Mouse (Mus musculus): ENCODE results near the gene Gm13290. TPM values are rescaled to one million over a fixed set of nuclear protein-coding genes. Genes with fewer than 3 reads are reported as not detected.
"Not testable (repeated sequence)": the region's sequence is repeated elsewhere in the genome, so short reads cannot be mapped to it uniquely, and the experiment has no call there.

Gene Gm13290
- polyA plus RNA-seq, 1 experiment from 2014 or later: not detected

DNA sequence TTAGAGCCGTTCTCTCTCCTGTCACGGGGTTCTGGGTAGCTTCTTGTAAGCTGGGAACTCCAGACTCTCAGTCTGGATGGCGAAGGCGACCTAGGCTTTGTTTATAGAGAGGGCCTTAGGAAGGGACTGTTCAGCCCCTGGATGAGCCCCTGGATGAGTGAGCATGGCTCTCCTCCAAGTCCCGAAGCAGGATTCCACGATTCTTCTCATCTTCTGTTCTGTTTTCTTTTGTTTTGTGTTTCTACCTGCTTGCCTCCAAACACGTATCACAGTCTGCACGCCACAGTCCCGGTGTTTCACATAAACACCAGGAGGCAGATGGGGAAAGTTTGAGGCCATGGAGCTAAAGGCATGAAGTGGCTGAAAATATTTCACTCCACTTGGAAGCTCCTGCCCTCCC is 14.9 kb upstream of the Gm13290 start:
- ATAC-seq; H3K4me1 ChIP-seq; H3K27ac ChIP-seq; H3K4me3 ChIP-seq; H3K4me2 ChIP-seq; H3K9me3 ChIP-seq (replicated peaks); H3K9ac ChIP-seq; H3K27me3 ChIP-seq; H3K36me3 ChIP-seq (ENCODE audit: poor library complexity, severe bottlenecking): not testable (repeated sequence)
- 87% methylated on average over 9 of the region's 9 CpGs for WGBS

DNA sequence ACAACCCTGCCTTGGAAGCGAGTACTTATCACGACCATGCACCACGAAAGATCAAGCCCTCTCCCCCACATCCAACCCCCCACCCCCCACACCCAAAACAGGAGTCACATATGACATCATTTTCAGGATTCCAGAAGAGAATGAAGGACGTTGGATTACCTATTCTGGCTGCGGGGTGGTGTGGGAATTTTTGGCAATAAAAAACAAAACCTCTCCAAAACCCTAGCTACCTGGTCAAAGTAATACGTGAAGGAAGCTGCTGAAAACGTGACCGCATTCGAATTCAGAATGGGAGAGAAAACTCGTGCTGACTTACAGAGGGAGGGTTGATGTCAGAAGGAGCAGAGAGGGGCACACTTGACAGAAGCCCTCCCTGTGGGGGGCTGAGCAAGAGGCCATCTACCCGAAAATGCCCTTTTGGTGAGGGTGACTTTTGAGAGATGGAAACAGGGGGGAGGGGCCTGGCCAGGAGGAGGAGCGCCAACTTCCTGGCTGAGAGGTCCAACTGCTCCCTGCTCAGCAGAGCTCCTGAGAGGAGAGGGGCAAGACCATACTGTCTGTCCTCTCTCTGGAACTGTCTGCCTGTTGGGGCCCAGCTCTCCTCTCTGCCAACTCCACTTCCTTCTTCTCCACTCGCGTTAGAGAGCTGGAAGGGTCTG is 13.9 kb upstream of the Gm13290 start, which contains the start of gene Gm13283:
Gene Gm13283, plus strand, starts transcription at position 510 of the 659 bp plus-strand sequence.
- H3K4me2 ChIP-seq: peak within 1 kb of the TSS; percentile 69
- H3K4me1 ChIP-seq; H3K9me3 ChIP-seq (replicated peaks); ATAC-seq; H3K27ac ChIP-seq; H3K36me3 ChIP-seq (ENCODE audit: poor library complexity, severe bottlenecking); H3K27me3 ChIP-seq: not testable (repeated sequence)
- WGBS: 23% methylated on average over 11 of the region's 14 CpGs
- H3K9ac ChIP-seq: peak within 1 kb of the TSS; percentile 48; the same call in 1 of the 2 replicates
- peak within 1 kb of the TSS; percentile 40 for H3K4me3 ChIP-seq

DNA sequence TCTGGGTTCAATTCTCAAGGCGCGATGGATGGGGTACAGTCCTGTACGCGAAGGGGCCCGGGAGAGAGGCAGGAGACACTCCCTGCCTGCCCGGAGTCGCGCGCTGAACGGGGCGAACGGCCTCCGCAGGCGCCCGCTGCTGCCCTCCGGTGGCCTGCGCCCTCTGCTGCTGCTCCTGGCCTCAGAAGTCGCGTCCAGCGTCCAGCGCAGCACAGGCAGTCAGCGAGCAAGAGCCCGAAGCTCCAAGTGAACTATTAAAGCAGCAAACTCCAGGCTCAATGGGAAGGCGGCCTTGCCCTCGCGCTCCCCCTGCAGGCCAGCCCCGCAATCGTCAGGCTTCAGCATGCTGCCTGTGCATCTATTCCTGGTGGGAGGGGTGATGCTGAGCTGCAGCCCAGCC is 13.2 kb upstream of the Gm13290 start:
- Histone ChIP-seq H3K9ac (peak overlapping the region; percentile 48; the same call in 1 of the 2 replicates), H3K4me3 (peak overlapping the region; percentile 40), H3K4me2 (peak overlapping the region; percentile 69)
- under 1% methylated on average over 23 of the region's 28 CpGs for WGBS
- not testable (repeated sequence) for H3K27me3 ChIP-seq; H3K9me3 ChIP-seq (replicated peaks); H3K4me1 ChIP-seq; ATAC-seq; H3K36me3 ChIP-seq (ENCODE audit: poor library complexity, severe bottlenecking); H3K27ac ChIP-seq

DNA sequence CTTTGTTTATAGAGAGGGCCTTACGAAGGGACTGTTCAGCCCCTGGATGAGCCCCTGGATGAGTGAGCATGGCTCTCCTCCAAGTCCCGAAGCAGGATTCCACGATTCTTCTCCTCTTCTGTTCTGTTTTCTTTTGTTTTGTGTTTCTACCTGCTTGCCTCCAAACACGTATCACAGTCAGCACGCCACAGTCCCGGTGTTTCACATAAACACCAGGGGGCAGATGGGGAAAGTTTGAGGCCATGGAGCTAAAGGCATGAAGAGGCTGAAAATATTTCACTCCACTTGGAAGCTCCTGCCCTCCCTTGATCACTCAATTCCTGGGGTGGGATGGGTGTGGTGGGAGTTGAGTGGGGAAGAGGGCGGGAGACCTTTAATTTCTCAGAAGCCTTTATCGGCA is 11.9 kb upstream of the Gm13290 start:
- not testable (repeated sequence) for H3K4me3 ChIP-seq; H3K9ac ChIP-seq; H3K9me3 ChIP-seq (replicated peaks); H3K4me1 ChIP-seq; H3K27ac ChIP-seq; H3K27me3 ChIP-seq; H3K36me3 ChIP-seq (ENCODE audit: poor library complexity, severe bottlenecking); H3K4me2 ChIP-seq; ATAC-seq
- 67% methylated on average over 6 of the region's 8 CpGs for whole genome bisulfite sequencing

DNA sequence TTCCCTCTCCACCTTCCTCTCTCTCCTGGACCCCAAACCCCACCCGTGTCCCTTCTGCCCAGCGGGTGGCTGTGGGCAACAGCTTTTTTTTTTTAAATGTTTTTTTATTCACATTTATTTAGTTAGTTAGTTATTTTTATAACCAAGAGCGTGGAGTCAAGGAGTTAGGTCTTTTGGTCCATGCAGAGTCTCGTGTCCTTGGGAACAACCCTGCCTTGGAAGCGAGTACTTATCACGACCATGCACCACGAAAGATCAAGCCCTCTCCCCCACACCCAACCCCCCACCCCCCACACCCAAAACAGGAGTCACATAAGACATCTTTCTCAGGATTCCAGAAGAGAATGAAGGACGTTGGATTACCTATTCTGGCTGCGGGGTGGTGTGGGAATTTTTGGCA is 11.3 kb upstream of the Gm13290 start:
- not testable (repeated sequence) for H3K9ac ChIP-seq; H3K27ac ChIP-seq; H3K27me3 ChIP-seq; H3K4me1 ChIP-seq; ATAC-seq; H3K9me3 ChIP-seq (replicated peaks); H3K36me3 ChIP-seq (ENCODE audit: poor library complexity, severe bottlenecking); H3K4me2 ChIP-seq; H3K4me3 ChIP-seq
- 62% methylated on average over 9 of the region's 9 CpGs for WGBS

DNA sequence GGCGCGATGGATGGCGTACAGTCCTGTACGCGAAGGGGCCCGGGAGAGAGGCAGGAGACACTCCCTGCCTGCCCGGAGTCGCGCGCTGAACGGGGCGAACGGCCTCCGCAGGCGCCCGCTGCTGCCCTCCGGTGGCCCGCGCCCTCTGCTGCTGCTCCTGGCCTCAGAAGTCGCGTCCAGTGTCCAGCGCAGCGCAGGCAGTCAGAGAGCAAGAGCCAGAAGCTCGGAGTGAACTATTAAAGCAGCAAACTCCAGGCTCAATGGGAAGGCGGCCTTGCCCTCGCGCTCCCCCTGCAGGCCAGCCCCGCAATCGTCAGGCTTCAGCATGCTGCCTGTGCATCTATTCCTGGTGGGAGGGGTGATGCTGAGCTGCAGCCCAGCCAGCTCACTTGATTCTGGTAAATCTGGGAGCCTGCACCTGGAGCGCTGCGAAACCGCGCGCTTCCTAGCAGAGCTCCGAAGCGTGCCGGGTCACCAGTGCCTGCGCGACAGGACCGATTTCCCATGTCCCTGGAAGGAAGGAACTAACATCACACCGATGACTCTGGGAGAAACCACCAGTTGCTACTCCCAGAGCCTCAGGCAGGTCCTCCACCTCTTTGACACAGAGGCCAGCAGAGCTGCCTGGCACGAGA is 10.1 kb upstream of the Gm13290 start:
- Histone ChIP-seq H3K4me3 (peak overlapping the region; percentile 40), H3K4me2 (peak overlapping the region; percentile 63), H3K9ac (0 out of 2 replicates have a peak overlapping the region, but pooled peaks have one; percentile 51)
- H3K27me3 ChIP-seq; ATAC-seq; H3K4me1 ChIP-seq; H3K36me3 ChIP-seq (ENCODE audit: poor library complexity, severe bottlenecking); H3K9me3 ChIP-seq (replicated peaks); H3K27ac ChIP-seq: not testable (repeated sequence)
- 3% methylated on average over 25 of the region's 42 CpGs for WGBS

DNA sequence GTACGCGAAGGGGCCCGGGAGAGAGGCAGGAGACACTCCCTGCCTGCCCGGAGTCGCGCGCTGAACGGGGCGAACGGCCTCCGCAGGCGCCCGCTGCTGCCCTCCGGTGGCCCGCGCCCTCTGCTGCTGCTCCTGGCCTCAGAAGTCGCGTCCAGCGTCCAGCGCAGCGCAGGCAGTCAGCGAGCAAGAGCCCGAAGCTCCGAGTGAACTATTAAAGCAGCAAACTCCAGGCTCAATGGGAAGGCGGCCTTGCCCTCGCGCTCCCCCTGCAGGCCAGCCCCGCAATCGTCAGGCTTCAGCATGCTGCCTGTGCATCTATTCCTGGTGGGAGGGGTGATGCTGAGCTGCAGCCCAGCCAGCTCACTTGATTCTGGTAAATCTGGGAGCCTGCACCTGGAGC is 3.0 kb downstream of the Gm13290 start, which contains the start of gene Gm13289:
Gene Gm13289, plus strand, starts transcription at position 301 of the 400 bp plus-strand sequence.
- not testable (repeated sequence) for H3K4me1 ChIP-seq; H3K4me3 ChIP-seq; H3K27ac ChIP-seq; ATAC-seq; H3K9ac ChIP-seq; H3K36me3 ChIP-seq (ENCODE audit: poor library complexity, severe bottlenecking); H3K27me3 ChIP-seq; H3K4me2 ChIP-seq; H3K9me3 ChIP-seq (replicated peaks)
- WGBS: no CpG with 5 or more reads among the region's 29 CpGs

DNA sequence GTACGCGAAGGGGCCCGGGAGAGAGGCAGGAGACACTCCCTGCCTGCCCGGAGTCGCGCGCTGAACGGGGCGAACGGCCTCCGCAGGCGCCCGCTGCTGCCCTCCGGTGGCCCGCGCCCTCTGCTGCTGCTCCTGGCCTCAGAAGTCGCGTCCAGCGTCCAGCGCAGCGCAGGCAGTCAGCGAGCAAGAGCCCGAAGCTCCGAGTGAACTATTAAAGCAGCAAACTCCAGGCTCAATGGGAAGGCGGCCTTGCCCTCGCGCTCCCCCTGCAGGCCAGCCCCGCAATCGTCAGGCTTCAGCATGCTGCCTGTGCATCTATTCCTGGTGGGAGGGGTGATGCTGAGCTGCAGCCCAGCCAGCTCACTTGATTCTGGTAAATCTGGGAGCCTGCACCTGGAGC is 5.9 kb downstream of the Gm13290 start, which contains the start of gene Gm13272:
Gene Gm13272, plus strand, starts transcription at position 301 of the 400 bp plus-strand sequence.
- H3K9ac ChIP-seq; ATAC-seq; H3K4me1 ChIP-seq; H3K27ac ChIP-seq; H3K4me3 ChIP-seq; H3K36me3 ChIP-seq (ENCODE audit: poor library complexity, severe bottlenecking); H3K27me3 ChIP-seq; H3K9me3 ChIP-seq (replicated peaks); H3K4me2 ChIP-seq: not testable (repeated sequence)
- no CpG with 5 or more reads among the region's 29 CpGs for WGBS

DNA sequence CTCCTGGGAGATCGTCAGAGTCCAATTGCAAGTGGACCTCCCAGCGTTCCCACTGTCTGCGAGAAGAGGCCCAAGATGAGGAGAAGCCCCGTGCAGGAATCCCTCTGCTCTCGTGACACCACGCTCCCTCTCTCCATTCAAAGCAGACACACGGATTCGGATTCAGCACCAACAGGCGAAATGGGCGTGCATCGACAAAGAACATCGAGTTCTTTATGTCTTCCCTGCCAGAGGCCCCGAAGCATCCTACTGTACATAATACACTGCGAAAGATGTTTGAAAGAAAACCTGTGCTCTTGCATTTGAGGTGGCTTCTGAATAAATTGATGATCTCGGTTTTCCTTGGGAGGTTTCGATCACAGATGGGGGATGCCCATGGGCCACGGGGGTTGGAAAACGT is 6.7 kb downstream of the Gm13290 start:
- not testable (repeated sequence) for H3K4me1 ChIP-seq; H3K4me2 ChIP-seq; ATAC-seq; H3K9me3 ChIP-seq (replicated peaks); H3K9ac ChIP-seq; H3K4me3 ChIP-seq; H3K36me3 ChIP-seq (ENCODE audit: poor library complexity, severe bottlenecking); H3K27ac ChIP-seq; H3K27me3 ChIP-seq
- WGBS: 51% methylated on average over 15 of the region's 18 CpGs

DNA sequence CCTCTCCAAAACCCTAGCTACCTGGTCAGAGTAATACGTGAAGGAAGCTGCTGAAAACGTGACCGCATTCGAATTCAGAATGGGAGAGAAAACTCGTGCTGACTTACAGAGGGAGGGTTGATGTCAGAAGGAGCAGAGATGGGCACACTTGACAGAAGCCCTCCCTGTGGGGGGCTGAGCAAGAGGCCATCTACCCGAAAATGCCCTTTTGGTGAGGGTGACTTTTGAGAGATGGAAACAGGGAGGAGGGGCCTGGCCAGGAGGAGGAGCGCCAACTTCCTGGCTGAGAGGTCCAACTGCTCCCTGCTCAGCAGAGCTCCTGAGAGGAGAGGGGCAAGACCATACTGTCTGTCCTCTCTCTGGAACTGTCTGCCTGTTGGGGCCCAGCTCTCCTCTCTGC is 8.2 kb downstream of the Gm13290 start, which contains the start of gene Ifnz:
Gene Ifnz, plus strand, starts transcription at position 301 of the 400 bp plus-strand sequence.
- not testable (repeated sequence) for ATAC-seq; H3K27me3 ChIP-seq; H3K4me1 ChIP-seq; H3K9ac ChIP-seq; H3K9me3 ChIP-seq (replicated peaks); H3K4me3 ChIP-seq; H3K36me3 ChIP-seq (ENCODE audit: poor library complexity, severe bottlenecking); H3K27ac ChIP-seq
- H3K4me2 ChIP-seq: peak within 1 kb of the TSS; percentile 46
- WGBS: 26% methylated on average over 5 of the region's 7 CpGs

DNA sequence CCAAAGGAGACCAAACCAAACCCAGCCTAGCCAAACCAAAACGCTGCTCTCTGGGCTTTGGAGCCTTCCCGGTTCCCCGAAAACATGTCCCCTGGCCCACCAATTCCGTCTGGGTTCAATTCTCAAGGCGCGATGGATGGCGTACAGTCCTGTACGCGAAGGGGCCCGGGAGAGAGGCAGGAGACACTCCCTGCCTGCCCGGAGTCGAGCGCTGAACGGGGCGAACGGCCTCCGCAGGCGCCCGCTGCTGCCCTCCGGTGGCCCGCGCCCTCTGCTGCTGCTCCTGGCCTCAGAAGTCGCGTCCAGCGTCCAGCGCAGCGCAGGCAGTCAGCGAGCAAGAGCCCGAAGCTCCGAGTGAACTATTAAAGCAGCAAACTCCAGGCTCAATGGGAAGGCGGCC is 8.7 kb downstream of the Gm13290 start:
- H3K36me3 ChIP-seq (ENCODE audit: poor library complexity, severe bottlenecking); ATAC-seq; H3K4me1 ChIP-seq; H3K27me3 ChIP-seq; H3K4me3 ChIP-seq; H3K27ac ChIP-seq; H3K9ac ChIP-seq; H3K9me3 ChIP-seq (replicated peaks): not testable (repeated sequence)
- WGBS: 0% methylated on average over 5 of the region's 31 CpGs
- H3K4me2 ChIP-seq: peak overlapping the region; percentile 46

DNA sequence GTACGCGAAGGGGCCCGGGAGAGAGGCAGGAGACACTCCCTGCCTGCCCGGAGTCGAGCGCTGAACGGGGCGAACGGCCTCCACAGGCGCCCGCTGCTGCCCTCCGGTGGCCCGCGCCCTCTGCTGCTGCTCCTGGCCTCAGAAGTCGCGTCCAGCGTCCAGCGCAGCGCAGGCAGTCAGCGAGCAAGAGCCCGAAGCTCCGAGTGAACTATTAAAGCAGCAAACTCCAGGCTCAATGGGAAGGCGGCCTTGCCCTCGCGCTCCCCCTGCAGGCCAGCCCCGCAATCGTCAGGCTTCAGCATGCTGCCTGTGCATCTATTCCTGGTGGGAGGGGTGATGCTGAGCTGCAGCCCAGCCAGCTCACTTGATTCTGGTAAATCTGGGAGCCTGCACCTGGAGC is 11.8 kb downstream of the Gm13290 start, which contains the start of gene Gm13276:
Gene Gm13276, plus strand, starts transcription at position 301 of the 400 bp plus-strand sequence.
- H3K4me3 ChIP-seq; H3K4me2 ChIP-seq; H3K27me3 ChIP-seq; H3K9ac ChIP-seq; ATAC-seq; H3K4me1 ChIP-seq; H3K9me3 ChIP-seq (replicated peaks); H3K27ac ChIP-seq; H3K36me3 ChIP-seq (ENCODE audit: poor library complexity, severe bottlenecking): not testable (repeated sequence)
- no CpG with 5 or more reads among the region's 27 CpGs for WGBS
